In genomic region chr10:96048550-96048949, GRCm38 (mm10) we compare ENCODE assay signal across 14 mouse cellular contexts.
DNase-seq lines count a peak whose midpoint lies in the region; ATAC-seq lines count a peak whose summit lies in the region.
"Had no signal": no experiment of that assay in that cellular context is flagged by ENCODE, and none has a peak within 500 bp of the region (broad histone marks: within the 10 kb centered on the region; RNA-seq: fewer than 3 reads in every experiment).

No protein-coding gene starts in this region.

- H3K27ac ChIP-seq in midbrain, embryonic 10.5 days (replicated peaks): 0 out of 2 replicates have a peak overlapping the region, but pooled peaks have one; percentile 74
- no peak overlapping the region for H3K27ac ChIP-seq in midbrain, embryonic 16.5 days (ENCODE audit: low read length)
- no peak overlapping the region for H3K27ac ChIP-seq in intestine, embryonic 16.5 days (ENCODE audit: low read length)
- H3K27ac ChIP-seq in kidney, embryonic 16.5 days (ENCODE audit: low read length): no peak overlapping the region
- H3K27ac ChIP-seq: limb, embryonic 12.5 days had no signal

- no peak overlapping the region for H3K4me3 ChIP-seq in midbrain, embryonic 10.5 days
- no peak overlapping the region for H3K4me3 ChIP-seq in midbrain, embryonic 16.5 days (ENCODE audit: low read depth, low read length)
- no peak overlapping the region for H3K4me3 ChIP-seq in intestine, embryonic 16.5 days (ENCODE audit: low read length)
- H3K4me3 ChIP-seq in kidney, embryonic 16.5 days (ENCODE audit: low read length): no peak overlapping the region
- H3K4me3 ChIP-seq: limb, embryonic 12.5 days had no signal

- no peaks in the 10 kb centered on the region for H3K36me3 ChIP-seq in midbrain, embryonic 10.5 days
- no peaks in the 10 kb centered on the region for H3K36me3 ChIP-seq in midbrain, embryonic 16.5 days (ENCODE audit: control insufficient read depth, insufficient read depth, low read length)
- H3K36me3 ChIP-seq in intestine, embryonic 16.5 days (ENCODE audit: control insufficient read depth, insufficient read depth, low read length): no peaks in the 10 kb centered on the region
- H3K36me3 ChIP-seq in kidney, embryonic 16.5 days (ENCODE audit: insufficient read depth, low read length): no peaks in the 10 kb centered on the region
- H3K36me3 ChIP-seq: limb, embryonic 12.5 days had no signal

- peak; percentile 21 for DNase-seq in adrenal gland, postnatal 14 days
- DNase-seq in adrenal gland, adult 8-10 months: no peak
- no peak for DNase-seq in midbrain, embryonic 10.5 days (ENCODE audit: low spot score)
- DNase-seq in frontal cortex, postnatal 25 days (ENCODE audit: low spot score in 2 of 2): no peak
- no peak for DNase-seq in right cerebral cortex, postnatal 25 days
- DNase-seq: cerebellum, adult 2 months; kidney, postnatal 25 days; lung, postnatal 14 days had no signal

- H3K4me2 ChIP-seq in midbrain, embryonic 16.5 days (ENCODE audit: low read length): no peak overlapping the region
- H3K4me2 ChIP-seq in intestine, embryonic 16.5 days (ENCODE audit: low read depth, low read length): no peak overlapping the region
- no peak overlapping the region for H3K4me2 ChIP-seq in kidney, embryonic 16.5 days (replicated peaks; ENCODE audit: low read depth, low read length)
- H3K4me2 ChIP-seq: limb, embryonic 12.5 days had no signal

- ATAC-seq in midbrain, embryonic 16.5 days: no peak
- peak; percentile 75 for ATAC-seq in intestine, embryonic 16.5 days
- ATAC-seq in kidney, embryonic 16.5 days (ENCODE audit: low FRiP score, low TSS enrichment): no peak
- ATAC-seq: forebrain, embryonic 16.5 days; inflammation-experienced regulatory T-cells, adult 6 months had no signal

- H3K4me1 ChIP-seq in midbrain, embryonic 10.5 days: peaks cover 13% of the 10 kb centered on the region
- H3K4me1 ChIP-seq in midbrain, embryonic 16.5 days (ENCODE audit: control insufficient read depth, insufficient read depth, low read length): no peaks in the 10 kb centered on the region
- peaks cover 3% of the 10 kb centered on the region; the same call in 1 of the 2 replicates for H3K4me1 ChIP-seq in intestine, embryonic 16.5 days (ENCODE audit: control insufficient read depth, insufficient read depth, low read length)
- peaks cover 6% of the 10 kb centered on the region; the same call in 1 of the 2 replicates for H3K4me1 ChIP-seq in kidney, embryonic 16.5 days (ENCODE audit: insufficient read depth, low read length)

- H3K27me3 ChIP-seq in midbrain, embryonic 10.5 days (ENCODE audit: low read depth, poor library complexity, severe bottlenecking): no peaks in the 10 kb centered on the region
- H3K27me3 ChIP-seq in midbrain, embryonic 16.5 days (ENCODE audit: control insufficient read depth, insufficient read depth, low read depth, low read length): no peaks in the 10 kb centered on the region
- H3K27me3 ChIP-seq in intestine, embryonic 16.5 days (replicated peaks; ENCODE audit: control insufficient read depth, insufficient read depth, low read length): no peaks in the 10 kb centered on the region
- H3K27me3 ChIP-seq in kidney, embryonic 16.5 days (ENCODE audit: insufficient read depth, low read length): no peaks in the 10 kb centered on the region
- H3K27me3 ChIP-seq: limb, embryonic 12.5 days had no signal

- H3K9me3 ChIP-seq in midbrain, embryonic 10.5 days (replicated peaks): no peaks in the 10 kb centered on the region
- H3K9me3 ChIP-seq in midbrain, embryonic 16.5 days (replicated peaks; ENCODE audit: control insufficient read depth, low read length, poor library complexity, severe bottlenecking): no peaks in the 10 kb centered on the region
- no peaks in the 10 kb centered on the region for H3K9me3 ChIP-seq in intestine, embryonic 16.5 days (ENCODE audit: control insufficient read depth, low read length)
- H3K9me3 ChIP-seq in kidney, embryonic 16.5 days (ENCODE audit: low read length): no peaks in the 10 kb centered on the region
- H3K9me3 ChIP-seq: limb, embryonic 12.5 days had no signal

- 83% methylated on average over 3 of the region's 3 CpGs for WGBS in midbrain, embryonic 10.5 days
- 83% methylated on average over 3 of the region's 3 CpGs for WGBS in midbrain, embryonic 16.5 days
- WGBS in intestine, embryonic 16.5 days: 79% methylated on average over 3 of the region's 3 CpGs
- WGBS in kidney, embryonic 16.5 days: 81% methylated on average over 3 of the region's 3 CpGs

- no peak overlapping the region for H3K9ac ChIP-seq in midbrain, embryonic 16.5 days (ENCODE audit: low read depth, low read length)
- H3K9ac ChIP-seq in intestine, embryonic 16.5 days (ENCODE audit: low read depth, low read length): no peak overlapping the region
- H3K9ac ChIP-seq in kidney, embryonic 16.5 days (replicated peaks; ENCODE audit: low read length): no peak overlapping the region
- H3K9ac ChIP-seq: limb, embryonic 12.5 days had no signal
